Mouse (Mus musculus) forebrain, embryonic 14.5 days (tissue): ENCODE measurements at regions not wholly inside any gene's neighbourhood (a gene's known extent, or its start where the extent isn't known, plus 50 kb on each side); places are given as distances from the start of the nearest gene placed in this dataset.
A peak's percentile ranks its signal among the peaks of the same experiment; 100 is the strongest.

Experiments used
- ATAC-seq: fragments of 200-750 bp; cut with Nextera tagmentation; 2 replicates; pipeline ENCODE4 v1.8.0; 2017; ENCODE audit warnings: mild to moderate bottlenecking, moderate library complexity
- DNase-seq: peaks from one replicate; pipeline ENCODE4 v3.0.0-alpha.2; 2015; ENCODE audit warnings: low spot score
- H3K27ac ChIP-seq: fragments of 300-500 bp; sonication (generic); 2 replicates; pipeline ENCODE4 v1.5.1; 2014; ENCODE audit warnings: low read depth, mild to moderate bottlenecking, control low read depth, low read length, moderate library complexity
- H3K27me3 ChIP-seq: fragments of 300-500 bp; sonication (generic); replicated peaks from 2 replicates; pipeline ENCODE4 v1.6.1; 2014; ENCODE audit warnings: low read length, control low read depth, mixed read lengths; ENCODE audit not compliant: control insufficient read depth, insufficient read depth
- H3K36me3 ChIP-seq: fragments of 300-500 bp; sonication (generic); 2 replicates; pipeline ENCODE4 v1.6.1; 2014; ENCODE audit warnings: low read length, control low read depth; ENCODE audit not compliant: control insufficient read depth, insufficient read depth
- H3K4me1 ChIP-seq: fragments of 300-500 bp; sonication (generic); 2 replicates; pipeline ENCODE4 v1.6.1; 2014; ENCODE audit warnings: antibody characterized with exemption, low read length, control low read depth; ENCODE audit not compliant: control insufficient read depth, insufficient read depth
- H3K4me2 ChIP-seq: fragments of 300-500 bp; sonication (generic); 2 replicates; pipeline ENCODE4 v1.6.1; 2014; ENCODE audit warnings: mild to moderate bottlenecking, control low read depth, low read length
- H3K4me3 ChIP-seq: fragments of 300-500 bp; sonication (generic); 2 replicates; pipeline ENCODE4 v1.5.1; 2014; ENCODE audit warnings: low read depth, low read length, control low read depth
- H3K9ac ChIP-seq: fragments of 300-500 bp; sonication (generic); 2 replicates; pipeline ENCODE4 v1.6.1; 2014; ENCODE audit warnings: mild to moderate bottlenecking, low read length, control low read depth, moderate library complexity
- H3K9me3 ChIP-seq: fragments of 300-500 bp; sonication (generic); replicated peaks from 2 replicates; pipeline ENCODE4 v1.6.1; 2016; ENCODE audit warnings: low read length, control low read depth, mixed read lengths; ENCODE audit not compliant: control insufficient read depth
- WGBS: fragments of 180-500 bp; shearing (Covaris S2); extraction: QIAGEN DNeasy Blood & Tissue Kit; methylation state at CpG from one replicate; pipeline ENCODE4 v1.1.7; 2014; 5-methylcytosine and 5-hydroxymethylcytosine counted together

- no peak for ATAC-seq
- H3K27me3 ChIP-seq: no peaks in the 10 kb centered on the region
- H3K9ac ChIP-seq: no peak overlapping the region
- no peak overlapping the region for H3K4me3 ChIP-seq
- H3K36me3 ChIP-seq: no peaks in the 10 kb centered on the region
- peak; percentile 50 for DNase-seq
- H3K4me1 ChIP-seq: no peaks in the 10 kb centered on the region
- H3K27ac ChIP-seq: no peak overlapping the region
- H3K9me3 ChIP-seq: no peaks in the 10 kb centered on the region
- WGBS: 71% methylated on average over 2 of the region's 2 CpGs
- no peak overlapping the region for H3K4me2 ChIP-seq
Observed at GRCm38 (mm10) chr16:71197523-71197922, 883.8 kb downstream of the Gbe1 start.

- H3K4me1 ChIP-seq: no peaks in the 10 kb centered on the region
- H3K9me3 ChIP-seq: no peaks in the 10 kb centered on the region
- no peaks in the 10 kb centered on the region for H3K36me3 ChIP-seq
- no peak for ATAC-seq
- DNase-seq: peak; percentile 67
- no peaks in the 10 kb centered on the region for H3K27me3 ChIP-seq
- H3K27ac ChIP-seq: no peak overlapping the region
- no peak overlapping the region for H3K4me3 ChIP-seq
- H3K9ac ChIP-seq: no peak overlapping the region
- H3K4me2 ChIP-seq: no peak overlapping the region
- WGBS: 49% methylated on average over 7 of the region's 7 CpGs
Observed at GRCm38 (mm10) chr16:71208806-71209205, 895.1 kb downstream of the Gbe1 start.

DNA sequence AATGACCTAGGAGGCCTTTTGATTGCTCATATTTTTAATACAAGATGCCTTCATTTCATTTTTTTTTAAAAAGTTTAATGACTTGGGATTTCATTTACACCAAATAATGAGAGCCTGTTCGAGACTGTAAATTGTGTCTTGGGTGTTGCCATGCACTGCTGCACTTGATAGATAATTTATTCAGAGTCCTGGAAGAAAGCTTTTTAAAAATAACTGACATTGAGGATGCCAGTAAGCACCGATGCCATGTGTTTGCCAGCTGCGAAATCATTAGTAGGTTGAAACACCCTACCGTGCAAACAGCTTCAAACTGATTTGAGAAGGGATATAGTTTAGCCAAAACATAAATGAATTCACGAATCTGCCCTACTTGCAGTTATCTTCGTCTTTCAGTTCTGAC lies 910.7 kb downstream of the Gbe1 start:
- Histone ChIP-seq H3K4me1 (no peaks in the 10 kb centered on the region), H3K27ac (no peak overlapping the region), H3K4me2 (no peak overlapping the region), H3K9me3 (no peaks in the 10 kb centered on the region), H3K9ac (no peak overlapping the region), H3K4me3 (no peak overlapping the region), H3K27me3 (no peaks in the 10 kb centered on the region), H3K36me3 (no peaks in the 10 kb centered on the region)
- DNase-seq (peak; percentile 48), ATAC-seq (peak; percentile 65; the same call in 1 of the 2 replicates)
- WGBS: 29% methylated on average over 6 of the region's 6 CpGs

DNA sequence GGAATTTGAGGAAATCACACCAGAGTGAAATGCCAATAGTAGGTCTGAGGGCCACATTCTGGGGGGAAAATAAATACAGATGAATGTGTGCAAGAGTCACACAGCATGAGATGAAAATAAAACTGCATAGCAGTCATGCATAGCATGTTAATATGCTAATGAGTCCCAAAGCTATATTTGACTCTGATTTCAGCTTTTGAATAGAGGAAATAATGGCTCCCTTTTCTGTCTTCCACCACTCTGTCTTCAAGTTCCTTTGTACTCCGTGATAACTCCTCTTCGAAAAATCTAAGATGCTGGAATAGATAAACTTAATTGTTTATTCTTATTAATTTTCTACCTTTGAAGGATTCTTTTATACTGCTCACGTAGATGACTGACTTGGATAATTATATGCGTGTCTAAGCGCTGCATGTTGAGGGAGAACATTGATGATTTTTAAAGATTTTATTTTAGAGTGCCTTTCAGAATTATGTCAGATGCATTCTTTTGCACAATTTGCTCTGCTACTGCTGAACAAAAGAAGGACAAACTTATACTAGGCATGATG lies 916.4 kb downstream of the Gbe1 start:
- ATAC-seq (no peak; the same call in 1 of the 2 replicates), DNase-seq (no peak)
- Histone ChIP-seq H3K36me3 (no peaks in the 10 kb centered on the region), H3K9me3 (no peaks in the 10 kb centered on the region), H3K4me2 (no peak overlapping the region), H3K9ac (no peak overlapping the region), H3K27ac (no peak overlapping the region), H3K4me3 (no peak overlapping the region), H3K27me3 (no peaks in the 10 kb centered on the region), H3K4me1 (no peaks in the 10 kb centered on the region)
- WGBS: 84% methylated on average over 5 of the region's 5 CpGs

DNA sequence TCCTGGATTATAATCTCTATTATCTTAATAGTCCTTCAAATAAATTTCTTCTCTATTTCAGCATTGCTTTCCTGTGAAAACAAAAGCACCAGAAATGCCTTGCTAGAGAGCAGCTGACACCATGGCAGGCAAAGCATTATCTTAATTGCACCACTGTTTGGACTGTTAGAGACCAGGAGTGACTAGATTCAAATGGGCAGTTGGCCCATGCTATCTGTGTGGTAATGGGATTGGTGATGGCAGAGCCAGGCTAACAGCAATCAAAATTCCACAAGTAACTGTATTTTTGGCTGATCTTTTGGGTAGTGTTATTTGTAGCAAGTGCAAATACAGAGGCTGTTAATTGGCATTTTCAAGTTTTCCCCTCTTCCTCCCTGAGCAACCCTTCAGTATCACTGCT lies 929.3 kb downstream of the Gbe1 start:
- DNase-seq: peak; percentile 63
- ATAC-seq: peak; percentile 45; the same call in 1 of the 2 replicates

GRCm38 (mm10) chr16:71243480-71243879 lies 929.7 kb downstream of the Gbe1 start:
- Histone ChIP-seq H3K36me3 (no peaks in the 10 kb centered on the region), H3K27me3 (no peaks in the 10 kb centered on the region), H3K9ac (no peak overlapping the region), H3K4me2 (no peak overlapping the region), H3K4me1 (0 out of 2 replicates have a peak, but pooled peaks cover 2% of the 10 kb centered on the region), H3K27ac (no peak overlapping the region), H3K9me3 (no peaks in the 10 kb centered on the region), H3K4me3 (no peak overlapping the region)
- ATAC-seq (no peak), DNase-seq (peak; percentile 54)
- 47% methylated on average over 4 of the region's 4 CpGs for WGBS

More for the DNA sequence above, 929.3 kb downstream of the Gbe1 start:
- Histone ChIP-seq H3K9ac (no peak overlapping the region), H3K27ac (no peak overlapping the region), H3K27me3 (no peaks in the 10 kb centered on the region), H3K4me1 (0 out of 2 replicates have a peak, but pooled peaks cover 2% of the 10 kb centered on the region), H3K4me2 (no peak overlapping the region), H3K36me3 (no peaks in the 10 kb centered on the region), H3K4me3 (no peak overlapping the region), H3K9me3 (no peaks in the 10 kb centered on the region)

- no peaks in the 10 kb centered on the region for H3K27me3 ChIP-seq
- H3K4me1 ChIP-seq: 0 out of 2 replicates have a peak, but pooled peaks cover 2% of the 10 kb centered on the region
- 38% methylated on average over 9 of the region's 9 CpGs for WGBS
- H3K36me3 ChIP-seq: no peaks in the 10 kb centered on the region
- ATAC-seq (peak; percentile 87), DNase-seq (peak; percentile 95)
- H3K9me3 ChIP-seq: no peaks in the 10 kb centered on the region
- no peak overlapping the region for H3K9ac ChIP-seq
- H3K4me3 ChIP-seq: no peak overlapping the region
- no peak overlapping the region for H3K4me2 ChIP-seq
- no peak overlapping the region for H3K27ac ChIP-seq
Observed at GRCm38 (mm10) chr16:71247516-71248139, 933.9 kb downstream of the Gbe1 start.

DNA sequence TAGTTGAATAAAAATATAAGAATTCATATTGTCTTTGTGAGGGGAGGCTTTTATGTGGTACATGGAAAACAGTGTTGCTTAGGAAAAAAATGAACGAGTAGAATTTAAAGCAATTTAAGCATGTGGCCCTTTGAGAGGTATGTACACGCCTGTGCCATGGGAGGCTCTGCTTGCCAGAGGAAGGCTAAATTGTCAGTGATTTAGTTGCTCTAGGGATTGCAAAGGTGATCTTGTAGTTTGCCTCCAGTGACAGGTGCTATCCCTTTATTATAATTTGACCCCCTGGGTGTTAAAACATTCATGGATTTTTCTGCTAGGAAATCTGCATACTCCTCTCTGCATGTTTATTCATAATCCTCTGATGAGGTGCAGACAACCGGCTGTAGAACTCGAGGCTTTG lies 942.0 kb downstream of the Gbe1 start:
- no peaks in the 10 kb centered on the region for H3K36me3 ChIP-seq
- no peak overlapping the region for H3K27ac ChIP-seq
- WGBS: 73% methylated on average over 4 of the region's 4 CpGs
- H3K27me3 ChIP-seq: no peaks in the 10 kb centered on the region
- no peak overlapping the region for H3K9ac ChIP-seq
- no peak for DNase-seq
- ATAC-seq: no peak
- H3K4me2 ChIP-seq: no peak overlapping the region
- H3K4me3 ChIP-seq: no peak overlapping the region
- no peaks in the 10 kb centered on the region for H3K4me1 ChIP-seq
- H3K9me3 ChIP-seq: no peaks in the 10 kb centered on the region

- 68% methylated on average over 2 of the region's 2 CpGs for WGBS
- Histone ChIP-seq H3K9me3 (no peaks in the 10 kb centered on the region), H3K36me3 (no peaks in the 10 kb centered on the region), H3K27ac (no peak overlapping the region), H3K4me1 (no peaks in the 10 kb centered on the region), H3K27me3 (no peaks in the 10 kb centered on the region), H3K9ac (no peak overlapping the region), H3K4me2 (no peak overlapping the region), H3K4me3 (no peak overlapping the region)
- peak; percentile 74 for DNase-seq
- ATAC-seq: peak; percentile 63; the same call in 1 of the 2 replicates
Observed at GRCm38 (mm10) chr16:71256175-71256574, 942.4 kb downstream of the Gbe1 start.
